Comparison of ENCODE assay signal across 23 mouse cellular contexts in the genomic region with DNA sequence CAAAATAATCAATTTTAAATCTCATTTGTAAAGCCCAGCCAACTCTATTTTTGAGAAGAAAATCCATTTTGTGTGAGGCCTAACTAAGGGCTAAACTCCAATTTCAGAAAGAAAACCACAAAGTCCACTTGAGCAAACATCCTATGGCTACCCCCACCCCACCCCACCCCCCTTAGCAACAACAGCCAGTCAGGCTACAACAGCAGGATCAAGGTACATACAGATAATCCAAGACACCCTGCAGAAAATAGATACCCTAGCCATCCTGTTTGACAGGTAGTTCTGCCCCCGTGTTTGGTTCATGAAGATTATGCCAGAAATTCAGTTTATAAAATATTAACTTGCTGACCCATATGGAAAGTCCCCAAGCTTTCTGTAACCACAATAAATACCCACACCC. TPM values are rescaled to one million over a fixed set of nuclear protein-coding genes. Genes with fewer than 3 reads are reported as not detected.
"Had no signal": no experiment of that assay in that cellular context is flagged by ENCODE, and none has a peak within 500 bp of the region (broad histone marks: within the 10 kb centered on the region; RNA-seq: fewer than 3 reads in every experiment).

No protein-coding gene starts in this region.

- H3K4me3 ChIP-seq: hindbrain, embryonic 15.5 days; limb, embryonic 13.5 days; midbrain, embryonic 10.5 days; myocyte; neural tube, embryonic 15.5 days had no signal

- H3K9ac ChIP-seq: hindbrain, embryonic 15.5 days; limb, embryonic 13.5 days; neural tube, embryonic 15.5 days had no signal

- H3K27me3 ChIP-seq: hindbrain, embryonic 15.5 days; neural tube, embryonic 15.5 days had no signal

- H3K9me3 ChIP-seq: hindbrain, embryonic 15.5 days; limb, embryonic 13.5 days; midbrain, embryonic 10.5 days; neural tube, embryonic 15.5 days had no signal

- H3K27ac ChIP-seq: hindbrain, embryonic 15.5 days; limb, embryonic 13.5 days; midbrain, embryonic 10.5 days; neural tube, embryonic 15.5 days had no signal

- H3K4me1 ChIP-seq: hindbrain, embryonic 15.5 days; limb, embryonic 13.5 days; midbrain, embryonic 10.5 days; neural tube, embryonic 15.5 days had no signal

- H3K4me2 ChIP-seq: hindbrain, embryonic 15.5 days; limb, embryonic 13.5 days; neural tube, embryonic 15.5 days had no signal

- DNase-seq: kidney, adult 2 months; kidney, postnatal 14 days; left cerebral cortex, postnatal 4 days; lung, adult 2 months; lung, postnatal 4 days; midbrain, embryonic 14.5 days; right cerebral cortex, adult 18-20 months; right cerebral cortex, postnatal 25 days; thymus, postnatal 36 days had no signal

- H3K36me3 ChIP-seq: hindbrain, embryonic 15.5 days; limb, embryonic 13.5 days; midbrain, embryonic 10.5 days; neural tube, embryonic 15.5 days had no signal

RNA-seq across cellular contexts. Expression of gene Rptn, which starts 25.3 kb away (rescaled TPM):
- total RNA-seq: layer of hippocampus, adult 8-10 months; layer of hippocampus, postnatal 14 days; left cerebral cortex, adult 18-20 months; left cerebral cortex, postnatal 10 days; left cerebral cortex, postnatal 4 days; liver, adult 2 months; megakaryocyte, adult 5-6 weeks had no signal
- polyA plus RNA-seq: hindbrain, embryonic 15.5 days; kidney, adult 2 months; limb, embryonic 13.5 days; liver, adult 2 months; midbrain, embryonic 10.5 days; midbrain, embryonic 14.5 days; myocyte; neural tube, embryonic 11.5 days; neural tube, embryonic 15.5 days; small intestine, adult 2 months had no signal

RNA-seq across cellular contexts. Expression of gene Hrnr, which starts 48.6 kb away (rescaled TPM):
- total RNA-seq: layer of hippocampus, adult 8-10 months; layer of hippocampus, postnatal 14 days; left cerebral cortex, postnatal 10 days; left cerebral cortex, postnatal 4 days; liver, adult 2 months had no signal
- polyA plus RNA-seq: kidney, adult 2 months; large intestine, adult 2 months; liver, adult 2 months; midbrain, embryonic 10.5 days; midbrain, embryonic 14.5 days; myocyte; neural tube, embryonic 11.5 days; small intestine, adult 2 months had no signal
